Mouse (Mus musculus) cerebellum, postnatal 14 days (tissue): Measurements from ENCODE around the gene Rbfox3.

Experiments used
- DNase-seq, 2 experiments: peaks; one replicate each; pipeline ENCODE4 v3.0.0; 2021; ENCODE audit warnings: mixed read lengths in 2 of 2

Gene Rbfox3

DNA sequence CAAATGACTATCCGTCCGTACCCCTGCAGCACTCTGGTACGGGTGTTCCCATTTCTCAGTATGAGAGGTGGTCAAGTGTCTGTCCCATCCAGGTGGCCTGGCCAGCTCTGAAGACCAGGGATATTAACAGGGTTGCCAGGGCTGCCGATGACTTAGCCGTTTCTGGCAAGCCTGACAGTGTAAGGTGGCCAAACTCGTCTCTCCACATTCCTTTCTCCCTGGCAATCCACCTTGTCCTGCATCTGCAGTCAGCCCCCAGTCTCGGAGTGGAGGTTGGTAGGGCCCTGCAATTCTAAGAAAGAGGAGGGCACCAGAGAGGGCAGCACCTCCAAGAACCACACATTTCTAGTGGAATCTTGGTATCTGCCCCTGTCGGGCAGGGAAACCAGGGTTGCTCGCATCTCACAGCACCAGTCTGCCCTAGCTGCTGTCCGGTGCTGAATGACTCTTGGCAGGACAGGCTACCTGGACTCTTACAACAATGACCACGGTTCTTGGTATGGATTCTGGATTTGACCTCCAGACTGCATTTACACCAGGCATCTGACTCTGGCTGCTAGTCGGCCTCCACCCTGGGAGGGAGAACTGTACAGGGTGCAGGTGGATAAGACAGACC is 370.9 kb downstream of the Rbfox3 start:
- no peak for DNase-seq

DNA sequence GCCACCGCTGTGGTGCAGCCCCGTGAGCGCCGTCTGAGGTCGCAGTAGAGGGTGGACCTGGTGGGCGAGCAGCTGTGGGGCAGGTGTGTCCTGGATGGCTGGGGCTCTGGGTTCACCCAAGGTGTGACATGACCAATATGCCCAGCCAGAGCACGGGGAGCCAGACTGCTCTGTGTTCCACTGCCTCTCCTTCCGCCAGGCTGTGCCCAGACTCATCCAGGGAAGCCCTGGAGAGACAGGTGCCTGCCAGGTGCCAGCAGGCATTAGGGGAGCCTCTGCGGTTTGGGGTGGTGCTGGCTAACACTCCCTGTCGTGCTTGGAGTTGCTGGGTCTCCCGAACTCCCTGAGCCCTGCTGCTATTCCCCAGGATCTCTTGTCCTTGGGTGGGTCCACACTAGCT is 373.4 kb downstream of the Rbfox3 start:
- DNase-seq = no peak

DNA sequence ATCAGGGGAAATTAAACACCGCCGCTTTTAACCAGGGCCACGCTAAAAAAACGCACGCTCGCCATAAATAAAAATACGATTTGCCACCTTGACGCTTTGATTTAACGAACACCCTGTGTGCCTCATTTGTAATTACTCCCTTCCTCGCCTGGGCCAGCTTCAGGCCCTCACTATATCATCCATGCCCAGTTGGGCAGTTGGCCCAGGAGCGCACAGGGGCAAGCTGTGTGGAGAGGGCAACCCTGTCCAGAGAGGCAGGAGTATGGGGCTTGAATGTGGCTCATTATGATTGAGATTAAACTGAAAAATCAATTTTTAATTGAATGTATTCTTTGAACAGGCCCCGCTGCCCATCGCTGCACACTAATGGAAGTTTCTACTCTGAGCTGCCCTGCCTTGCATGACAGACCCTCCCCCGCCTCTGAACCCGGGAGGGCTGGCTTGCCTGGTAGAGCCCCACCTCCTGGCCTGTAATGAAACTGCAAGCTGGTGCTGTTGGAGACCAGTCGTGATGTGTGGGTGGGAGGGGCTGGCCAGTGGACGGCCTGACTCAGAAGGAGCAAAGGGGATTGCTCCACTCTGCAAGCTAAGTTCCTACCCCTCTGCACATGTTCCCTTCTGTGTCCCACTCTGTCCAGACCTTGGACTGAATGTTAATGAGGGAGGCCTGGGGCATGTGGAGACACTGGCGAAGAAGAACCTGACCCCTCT is 376.9 kb downstream of the Rbfox3 start:
- peak; percentile 61 to 82 for DNase-seq

DNA sequence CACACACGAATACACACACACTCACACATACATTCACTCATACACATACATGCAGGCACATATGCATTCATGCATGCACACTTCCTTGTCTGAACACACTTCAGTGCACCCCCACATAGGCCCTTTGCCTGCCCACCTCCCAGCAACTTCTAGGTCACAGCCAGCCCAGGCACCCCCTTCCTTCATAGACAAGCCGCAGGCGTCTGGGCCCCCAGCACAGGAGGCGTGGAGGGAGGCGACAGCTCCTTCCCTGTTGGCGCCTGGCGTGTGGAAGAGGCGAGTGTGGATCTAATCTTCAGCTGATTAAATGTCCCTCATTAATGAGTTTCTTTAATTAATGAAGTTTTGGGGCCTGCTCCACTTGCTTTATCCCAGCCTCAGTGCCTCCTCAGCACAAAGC is 381.1 kb downstream of the Rbfox3 start:
- no peak for DNase-seq

DNA sequence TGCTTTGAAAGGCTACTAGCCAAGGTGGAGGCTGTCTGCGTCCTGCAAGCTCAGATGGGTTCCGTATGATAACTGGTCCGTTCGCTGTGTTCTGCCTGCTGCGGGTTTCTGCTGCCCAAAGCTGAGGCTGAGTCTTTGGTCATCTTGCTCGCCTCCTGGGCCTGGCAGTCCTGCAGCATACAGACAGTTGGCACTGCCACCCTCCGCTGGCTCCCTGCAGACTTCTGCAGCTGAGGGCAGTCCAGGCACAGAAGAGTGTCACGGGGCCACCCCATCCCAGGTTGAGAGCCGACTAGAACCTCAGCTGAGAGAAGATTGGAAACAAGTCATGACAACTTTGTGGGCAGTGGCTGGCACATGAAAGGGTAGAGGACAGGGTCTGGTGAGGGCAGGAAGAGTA is 382.6 kb downstream of the Rbfox3 start:
- DNase-seq = peak in 1 of 2 experiments; percentile 57

DNA sequence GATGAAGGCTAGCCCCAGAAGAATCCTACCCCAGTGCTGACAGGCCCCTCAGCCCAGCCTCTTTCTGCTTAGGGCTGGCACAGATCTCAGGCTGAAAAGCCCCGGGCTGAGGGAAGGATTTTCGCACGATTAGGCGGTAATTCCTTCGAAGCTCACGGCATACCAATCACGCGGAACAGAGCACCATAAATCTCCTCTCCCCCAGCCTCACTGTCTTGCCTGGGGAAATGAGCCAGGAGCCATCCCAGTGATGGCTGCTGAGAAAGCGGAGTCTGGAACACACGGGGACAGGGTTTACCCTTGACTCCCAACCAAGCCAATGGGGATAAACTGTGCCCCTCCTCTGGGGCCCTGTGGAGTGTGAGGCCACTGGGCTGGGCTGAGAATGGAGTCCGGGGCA is 386.3 kb downstream of the Rbfox3 start:
- no peak for DNase-seq

DNA sequence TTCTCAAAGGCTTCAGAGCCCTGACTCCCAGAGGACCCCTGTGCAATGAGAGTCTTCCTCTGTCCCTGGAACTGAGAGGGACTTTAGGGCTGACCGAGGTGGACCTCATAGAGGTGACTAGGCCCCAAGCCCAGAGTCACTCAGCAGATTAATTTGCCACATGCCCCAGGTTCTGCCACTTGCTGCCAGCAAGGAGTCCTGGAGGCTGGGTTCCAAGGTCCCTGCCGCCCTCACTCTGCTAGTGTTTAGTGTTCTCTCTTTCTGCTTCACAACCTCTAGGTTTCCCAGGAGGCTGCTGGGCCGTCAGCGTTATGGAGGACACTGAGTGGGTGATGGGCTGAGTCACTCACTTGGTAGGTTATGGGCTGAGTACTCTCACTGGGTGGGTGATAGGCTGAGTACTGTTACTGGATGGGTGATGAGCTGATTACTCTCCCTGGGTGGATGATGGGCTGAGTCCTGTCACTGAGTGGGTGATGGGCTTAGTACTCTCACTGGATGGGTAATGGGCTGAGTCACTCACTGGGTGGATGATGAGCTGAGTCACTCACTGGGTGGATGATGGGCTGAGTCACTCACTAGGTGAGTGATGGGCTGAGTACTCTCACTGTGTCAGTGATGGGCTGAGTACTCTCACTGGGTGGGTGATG is 387.8 kb downstream of the Rbfox3 start:
- DNase-seq = peak; percentile 67 to 73

DNA sequence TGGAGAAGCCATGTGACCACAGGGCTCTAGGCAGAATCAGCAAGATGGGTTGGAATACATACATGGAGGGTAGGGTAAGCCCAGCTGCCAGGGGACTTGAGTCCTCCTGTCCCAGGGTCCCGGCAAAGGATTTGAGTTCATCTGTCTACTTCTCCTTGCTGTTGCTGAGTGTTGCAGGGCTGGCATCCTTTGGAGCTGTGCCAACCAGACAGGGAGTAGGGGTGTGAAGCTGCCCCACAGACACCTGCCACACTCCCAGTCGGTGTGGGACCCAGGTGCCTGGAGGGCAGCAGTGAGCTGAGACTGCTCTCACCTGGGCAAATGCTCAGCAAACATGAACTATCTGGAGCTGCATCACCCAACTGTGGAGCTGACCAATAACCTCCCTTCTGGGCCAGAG is 390.5 kb downstream of the Rbfox3 start:
- peak in 1 of 2 experiments; percentile 65 for DNase-seq

DNA sequence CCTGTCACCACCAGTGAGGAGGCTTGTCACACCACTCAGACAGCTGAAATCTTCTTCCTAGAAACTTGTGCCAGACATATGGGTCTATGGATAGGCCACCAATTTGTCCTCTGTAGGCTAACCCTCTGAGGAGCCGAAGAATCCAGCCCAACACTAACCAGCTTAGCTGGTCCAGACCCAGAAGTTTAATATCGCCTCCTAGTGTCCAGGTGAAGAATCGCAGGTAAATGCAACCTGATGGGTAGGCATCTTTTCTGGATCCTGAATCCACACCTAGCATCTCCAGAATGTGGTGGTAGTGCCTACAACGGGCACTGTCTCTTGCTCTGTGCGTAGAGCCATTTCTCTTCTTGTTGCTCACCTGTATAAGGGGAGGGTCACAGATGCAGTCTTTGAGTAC is 391.1 kb downstream of the Rbfox3 start:
- no peak for DNase-seq

DNA sequence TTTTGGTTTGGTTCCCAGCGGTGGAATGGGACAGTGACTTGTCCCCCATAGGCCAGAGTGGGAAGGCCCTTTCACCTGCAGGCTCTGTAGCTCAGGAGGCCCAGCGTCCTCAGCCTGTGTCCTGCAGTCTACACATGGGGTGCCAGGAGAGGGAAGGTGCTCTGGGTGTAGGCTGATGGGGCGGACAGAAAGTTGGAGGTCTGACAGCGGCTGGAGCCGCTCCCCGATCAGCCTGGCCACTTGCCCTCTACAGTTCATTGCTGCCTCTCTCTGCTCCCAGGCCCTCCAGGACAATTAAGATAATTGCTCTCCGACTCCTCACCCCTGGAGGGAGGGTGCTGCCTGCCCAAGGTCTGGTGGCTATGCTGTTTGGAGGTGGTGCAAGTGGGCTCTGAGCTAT is 392.7 kb downstream of the Rbfox3 start:
- DNase-seq = no peak

DNA sequence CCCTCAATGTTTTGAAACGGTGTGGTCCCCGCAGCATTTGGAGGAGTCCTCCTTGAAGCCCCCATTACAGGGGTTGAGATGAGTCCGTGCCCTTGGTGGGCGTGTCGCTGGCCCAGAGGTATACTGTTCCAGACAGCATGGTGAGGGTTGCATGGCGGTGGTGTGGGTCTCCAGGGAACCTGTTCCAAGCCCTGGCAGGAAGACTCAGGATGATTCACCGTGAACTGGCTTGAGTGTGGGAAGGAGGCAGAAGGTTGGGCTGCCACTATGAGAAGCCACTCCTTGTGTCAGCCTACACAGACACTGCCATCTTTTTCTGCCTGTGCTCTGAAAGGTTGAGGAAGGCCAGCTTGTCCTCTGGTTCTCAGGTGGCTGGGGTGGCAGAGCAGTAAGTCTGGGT is 393.5 kb downstream of the Rbfox3 start:
- DNase-seq = no peak

DNA sequence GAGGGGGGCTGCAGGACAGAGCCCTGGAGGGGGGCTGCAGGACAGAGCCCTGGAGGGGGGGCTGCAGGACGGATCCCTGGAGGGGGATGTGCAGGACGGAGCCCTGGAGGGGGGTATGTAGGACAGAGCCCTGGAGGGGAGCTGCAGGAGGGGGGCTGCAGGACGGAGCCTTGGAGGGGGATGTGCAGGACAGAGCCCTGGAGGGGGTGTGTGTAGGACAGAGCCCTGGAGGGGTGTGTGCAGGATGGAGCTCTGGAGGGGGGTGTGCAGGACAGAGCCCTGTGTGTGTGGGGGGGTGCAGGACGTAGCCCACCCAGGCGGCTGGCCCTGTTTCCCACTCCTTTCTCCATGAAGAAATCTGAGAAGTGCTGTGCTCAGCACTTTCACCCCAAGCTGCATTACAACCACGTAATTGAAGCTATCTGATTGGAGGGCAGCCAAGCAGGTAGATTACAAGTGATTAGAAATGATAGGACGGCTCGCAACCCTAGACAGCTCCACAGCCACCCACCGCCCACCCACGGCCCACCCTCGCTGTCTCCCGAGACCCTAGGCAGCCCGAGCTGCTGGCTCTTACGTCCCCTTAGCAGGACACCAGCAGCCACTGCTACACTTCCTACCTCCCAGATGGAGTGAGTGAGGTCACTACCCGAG is 399.0 kb downstream of the Rbfox3 start:
- no peak for DNase-seq

DNA sequence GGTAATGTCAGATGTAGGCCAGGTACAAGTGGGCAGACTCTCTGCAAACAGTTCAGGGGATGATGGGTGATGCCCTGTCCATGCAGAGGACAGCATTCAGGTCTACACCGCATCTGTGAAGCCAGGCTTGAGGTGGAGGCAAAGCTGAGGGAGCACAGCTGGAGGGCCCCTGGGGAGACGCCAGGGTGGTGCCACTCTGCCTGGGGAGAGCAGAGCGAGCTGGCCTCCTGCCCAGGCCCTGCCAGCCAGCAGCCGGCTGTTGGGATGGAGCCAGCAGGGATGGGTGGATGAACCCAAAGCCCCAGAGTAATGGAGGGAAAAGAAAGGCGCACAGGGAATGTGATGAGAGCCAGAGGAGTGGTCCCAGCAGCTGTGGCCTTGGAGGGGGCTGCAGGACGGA is 399.5 kb downstream of the Rbfox3 start:
- peak; percentile 68 to 72 for DNase-seq

DNA sequence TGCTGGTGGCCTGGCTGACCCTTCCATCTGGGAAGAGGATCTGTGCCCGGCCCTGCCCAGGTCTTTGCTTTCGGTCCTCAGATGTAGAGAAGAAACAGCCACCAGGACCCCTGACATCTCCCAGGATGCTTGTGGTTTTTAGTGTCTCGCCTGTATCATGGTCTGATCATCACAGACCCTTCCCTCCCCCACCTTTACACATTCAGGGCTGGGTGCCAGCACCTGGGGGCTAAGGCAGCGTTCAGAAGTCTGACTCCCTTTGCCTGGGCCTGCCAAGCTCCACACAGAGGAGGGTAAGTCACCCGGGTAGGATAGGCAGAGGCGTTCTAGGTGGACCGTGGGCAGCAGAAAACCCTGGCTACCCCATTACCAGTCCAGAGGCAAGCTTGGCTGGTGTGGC is 403.1 kb downstream of the Rbfox3 start:
- peak; percentile 55 to 62 for DNase-seq

DNA sequence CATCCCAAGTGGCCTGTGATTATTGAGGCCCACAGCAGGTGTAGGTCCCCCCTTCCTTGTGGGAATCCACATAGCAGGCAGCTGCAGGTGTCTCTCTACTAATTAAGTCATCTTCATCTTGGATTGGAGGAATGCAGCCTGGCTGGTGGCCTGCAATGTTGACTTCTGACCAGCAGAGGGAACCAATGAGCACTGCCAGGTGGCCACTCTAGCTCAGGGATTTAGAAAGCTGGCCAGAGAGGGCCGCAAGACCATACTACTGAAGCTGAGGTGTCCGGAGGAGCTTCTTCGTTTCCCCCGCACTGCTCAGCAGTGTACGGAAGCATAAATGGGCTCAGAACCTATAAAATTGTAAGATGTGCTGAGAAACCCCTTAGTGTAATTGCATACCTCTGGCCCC is 403.5 kb downstream of the Rbfox3 start:
- peak; percentile 93 for DNase-seq

DNA sequence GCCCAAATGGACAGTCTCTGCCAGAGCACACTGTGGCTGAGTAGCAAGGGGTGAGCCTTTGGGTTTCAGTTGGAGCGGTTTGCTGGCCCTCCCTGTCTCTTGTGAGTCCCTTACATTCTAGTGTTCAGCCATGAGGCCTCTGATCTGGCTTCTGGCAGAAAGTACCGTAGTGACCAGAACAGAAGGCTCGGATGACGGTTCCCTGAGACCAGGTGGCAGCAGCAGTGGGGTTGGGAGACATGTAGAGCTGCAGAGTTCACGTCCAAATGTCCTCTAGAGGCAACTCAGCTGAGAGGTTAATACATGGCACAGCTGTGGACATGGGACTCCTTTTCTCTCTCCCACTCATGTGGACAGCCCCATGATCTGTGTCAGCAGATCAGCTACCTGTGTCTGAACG is 404.3 kb downstream of the Rbfox3 start:
- peak; percentile 65 to 67 for DNase-seq

DNA sequence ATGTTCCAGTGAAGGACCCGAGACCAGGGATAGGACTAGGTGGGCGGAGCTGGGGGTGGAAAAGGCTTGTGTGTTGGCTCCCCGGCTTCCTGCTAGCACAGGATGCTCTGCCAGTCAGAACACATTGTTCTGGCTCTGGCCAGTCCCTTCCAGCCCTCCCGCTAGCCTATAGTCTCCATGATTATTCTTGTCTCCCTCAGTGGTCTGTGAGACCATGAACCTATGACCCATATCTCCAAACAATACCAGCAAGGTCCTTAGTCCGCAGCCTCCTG is 407.3 kb downstream of the Rbfox3 start:
- DNase-seq = no peak

DNA sequence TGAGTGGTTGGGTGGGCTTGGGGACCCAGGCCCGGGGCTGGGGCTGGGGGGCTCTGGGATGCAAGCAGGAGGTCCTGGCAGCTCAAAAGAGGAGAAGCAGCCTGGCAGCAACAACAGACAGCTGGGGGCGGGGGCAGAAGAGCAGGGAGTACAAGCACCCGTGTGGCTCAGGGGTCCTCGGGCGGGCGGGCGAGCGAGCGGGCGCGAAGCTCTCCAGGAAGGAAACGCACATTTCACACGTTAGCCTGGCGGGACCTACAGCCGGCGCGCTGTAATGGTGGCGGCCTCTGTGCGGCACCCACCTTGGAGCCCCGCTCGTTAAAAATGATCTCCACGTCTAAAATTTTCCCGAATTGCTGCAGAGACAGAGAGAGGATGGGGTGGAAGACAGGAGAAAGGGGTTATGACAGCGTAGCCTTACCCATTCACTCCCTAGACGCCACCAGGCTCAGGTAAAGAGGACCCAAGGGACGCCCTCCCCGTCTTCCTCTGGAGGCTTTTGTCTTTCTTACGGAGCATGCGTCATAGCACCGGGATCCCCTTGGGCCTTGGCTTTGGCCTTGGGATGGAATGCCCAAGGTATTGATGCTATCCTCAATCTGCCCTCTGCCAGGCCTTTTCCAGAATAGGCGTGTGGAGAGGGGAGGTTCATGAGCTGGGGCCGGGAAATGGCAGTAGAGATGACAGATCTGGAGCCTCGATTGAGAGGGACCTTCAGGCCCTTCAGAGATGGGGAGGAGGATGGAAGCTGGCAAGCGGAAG is 407.8 kb downstream of the Rbfox3 start:
- DNase-seq = no peak

DNA sequence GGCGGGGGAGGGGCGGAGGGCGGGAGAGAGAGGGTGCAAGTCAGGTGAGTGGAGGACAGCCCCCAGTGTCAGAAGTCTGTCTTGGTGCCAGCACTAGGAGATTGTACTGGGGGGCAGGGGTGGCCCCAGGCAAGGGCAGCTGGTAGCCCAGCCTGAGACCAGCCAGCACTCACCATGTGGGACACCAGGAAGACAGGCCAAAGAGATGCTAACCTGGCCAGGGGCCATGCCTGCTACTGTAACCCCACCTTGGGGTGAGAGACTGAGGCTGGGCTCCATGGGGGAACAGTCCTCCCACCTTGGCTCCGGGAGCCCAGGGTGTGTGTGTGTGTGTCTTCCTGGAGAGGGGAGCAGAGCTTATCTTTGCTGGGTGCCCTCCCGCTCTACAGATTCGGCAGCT is 408.4 kb downstream of the Rbfox3 start:
- DNase-seq = peak in 1 of 2 experiments; percentile 58

DNA sequence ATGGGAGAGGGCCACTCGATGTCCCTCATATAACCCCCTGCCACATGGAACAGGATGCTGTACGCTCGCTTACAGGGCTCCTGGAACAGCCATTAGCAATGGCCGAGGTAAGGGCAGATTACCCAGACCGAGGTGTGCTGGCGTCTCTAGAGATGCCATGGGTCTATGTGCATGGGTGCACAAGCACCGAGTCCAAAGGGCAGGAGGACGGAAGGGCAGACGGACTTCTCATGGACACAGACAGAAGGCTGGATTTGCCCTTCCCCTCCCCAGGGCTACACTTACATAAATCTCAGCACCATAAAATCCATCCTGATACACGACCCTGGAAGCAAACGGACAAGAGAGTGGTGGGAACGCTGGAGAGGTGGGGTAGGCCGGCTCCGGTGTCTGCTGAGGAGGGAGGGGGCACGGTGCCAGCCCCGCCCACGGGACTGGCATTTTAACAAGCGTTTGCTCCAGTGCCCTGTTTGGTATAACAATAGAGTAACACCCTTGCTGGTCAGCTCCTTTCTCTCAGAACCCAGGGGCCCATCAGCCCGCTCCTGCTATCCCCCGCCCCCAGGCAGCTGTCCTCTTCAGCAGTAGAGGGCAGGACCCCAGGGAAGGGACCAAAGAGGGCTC is 415.2 kb downstream of the Rbfox3 start:
- peak in 1 of 2 experiments; percentile 49 for DNase-seq

DNA sequence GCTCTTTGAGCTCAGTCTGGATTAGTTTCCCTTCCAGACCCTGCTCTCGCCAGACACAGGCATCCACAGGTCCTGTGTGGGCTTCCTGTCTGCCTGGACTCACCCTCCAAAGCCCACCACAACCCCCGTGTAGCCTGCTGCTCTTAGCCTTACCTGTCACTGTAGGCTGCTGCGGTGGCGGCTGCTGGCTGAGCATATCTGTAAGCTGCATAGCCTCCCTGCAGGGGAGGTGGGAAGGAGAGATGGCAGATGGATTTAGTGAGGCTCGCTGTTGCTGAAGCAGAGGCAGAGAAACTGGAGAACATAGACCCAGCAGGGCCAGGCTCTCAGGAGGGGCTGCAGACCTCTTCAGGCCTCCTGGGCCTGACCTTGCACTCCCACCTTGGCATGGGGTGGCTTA is 416.3 kb downstream of the Rbfox3 start:
- DNase-seq = no peak

DNA sequence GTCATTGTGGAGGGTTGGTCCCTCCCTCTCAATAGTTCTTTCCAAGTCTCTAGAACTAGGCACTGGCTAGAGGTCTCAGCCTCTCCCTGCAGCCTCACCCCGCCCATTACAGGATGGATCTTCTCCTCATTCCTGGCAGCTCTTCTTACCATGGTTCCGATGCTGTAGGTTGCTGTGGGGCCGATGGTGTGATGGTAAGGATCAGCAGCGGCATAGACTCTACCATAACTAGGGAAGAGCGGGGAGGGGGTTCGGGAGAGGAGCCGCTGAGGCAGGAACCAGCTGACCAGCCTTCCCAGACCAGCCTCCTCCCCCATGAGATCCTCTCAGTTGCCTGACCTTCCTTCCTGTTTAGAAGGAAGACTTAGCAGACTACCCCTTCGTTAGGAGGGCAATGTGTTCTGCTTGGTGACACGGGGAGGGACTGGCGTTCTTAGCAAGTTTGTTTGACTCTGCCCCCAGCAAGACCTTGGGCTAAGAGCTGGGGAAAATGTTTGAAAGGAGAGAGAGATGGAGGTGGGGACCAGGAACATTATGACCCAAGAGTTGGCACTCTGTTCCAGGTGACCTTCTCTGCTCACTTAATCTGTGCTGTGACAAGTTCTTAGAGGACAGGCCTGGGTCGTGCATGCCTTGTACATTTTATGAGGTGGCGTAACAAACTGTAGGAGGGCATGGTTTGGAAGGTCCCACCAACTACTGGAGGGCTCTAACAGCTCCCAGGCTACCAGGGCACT is 417.2 kb downstream of the Rbfox3 start:
- DNase-seq = no peak
